Mouse (Mus musculus) bone marrow, adult 2 months (tissue): ENCODE measurements around the gene Vps8. TPM values are rescaled to one million over a fixed set of nuclear protein-coding genes. Genes with fewer than 3 reads are reported as not detected.

Experiments used
- H3K27ac ChIP-seq: fragments of 200-500 bp; 2 replicates; pipeline ENCODE4 v1.5.1; 2012; ENCODE audit warnings: low read depth, mild to moderate bottlenecking, control low read depth, inconsistent platforms, low read length; ENCODE audit not compliant: control insufficient read depth, poor library complexity, insufficient read depth
- H3K4me1 ChIP-seq: fragments of 200-500 bp; 2 replicates; pipeline ENCODE4 v1.6.1; 2011; ENCODE audit warnings: low read length; ENCODE audit not compliant: control insufficient read depth, insufficient read depth
- H3K4me3 ChIP-seq: fragments of 200-500 bp; replicated peaks from 2 replicates; pipeline ENCODE3; 2011; ENCODE audit warnings: mild to moderate bottlenecking, low read depth, low read length, control low read depth; ENCODE audit not compliant: control insufficient read depth
- CTCF ChIP-seq: fragments of 200-500 bp; IDR thresholded peaks from 2 replicates; pipeline ENCODE4 v1.5.1; 2011; ENCODE audit warnings: low read length, control low read depth; ENCODE audit not compliant: control insufficient read depth, insufficient read depth
- POLR2A ChIP-seq: fragments of 200-500 bp; IDR thresholded peaks from 2 replicates; pipeline ENCODE4 v1.6.1; 2011; ENCODE audit warnings: low read depth, mild to moderate bottlenecking, control low read depth, low read length, borderline replicate concordance; ENCODE audit not compliant: control insufficient read depth
- WGBS: fragments of 180-500 bp; shearing (Covaris S2); methylation state at CpG from one replicate; pipeline ENCODE4 v1.1.7; 2018; 5-methylcytosine and 5-hydroxymethylcytosine counted together
- polyA plus RNA-seq: library from polyadenylated mRNA; stranded (reverse); fragments of >200 nt; gene quantifications from 2 replicates; pipeline ENCODE4 v1.2.4, GENCODE M21; 2011; ENCODE audit warnings: low replicate concordance; ENCODE audit not compliant: missing spikeins, insufficient read depth, insufficient read length

The Vps8 gene
- polyA plus RNA-seq, 1 experiment: 14.1 TPM

- no peak for TF ChIP-seq CTCF
- TF ChIP-seq POLR2A: no peak
- WGBS: 33% methylated on average over 4 of the region's 4 CpGs
- no peak overlapping the region for H3K27ac ChIP-seq
- H3K4me1 ChIP-seq: no peaks in the 10 kb centered on the region; the same call in none of the 2 replicates
- no peak overlapping the region for H3K4me3 ChIP-seq
Measured at GRCm38 (mm10) chr16:21399942-21400341, 23.0 kb upstream of the Vps8 start.

GRCm38 (mm10) chr16:21402068-21402467, 20.9 kb upstream of the Vps8 start:
- TF ChIP-seq CTCF: no peak
- no peak for TF ChIP-seq POLR2A
- H3K4me1 ChIP-seq: no peaks in the 10 kb centered on the region; the same call in none of the 2 replicates
- WGBS: 87% methylated on average over 17 of the region's 17 CpGs
- H3K27ac ChIP-seq: no peak overlapping the region
- H3K4me3 ChIP-seq: no peak overlapping the region

GRCm38 (mm10) chr16:21403402-21403801, 19.5 kb upstream of the Vps8 start:
- 30% methylated on average over 2 of the region's 2 CpGs for WGBS
- no peaks in the 10 kb centered on the region; the same call in none of the 2 replicates for H3K4me1 ChIP-seq
- TF ChIP-seq POLR2A: no peak
- TF ChIP-seq CTCF: no peak
- H3K27ac ChIP-seq: no peak overlapping the region
- H3K4me3 ChIP-seq: no peak overlapping the region

- no peak overlapping the region for H3K4me3 ChIP-seq
- no peaks in the 10 kb centered on the region; the same call in none of the 2 replicates for H3K4me1 ChIP-seq
- 74% methylated on average over 5 of the region's 5 CpGs for WGBS
- TF ChIP-seq POLR2A: no peak
- TF ChIP-seq CTCF: no peak
- no peak overlapping the region for H3K27ac ChIP-seq
Measured at GRCm38 (mm10) chr16:21404631-21405030, 18.3 kb upstream of the Vps8 start.

- Histone ChIP-seq H3K4me3 (no peak overlapping the region), H3K27ac (no peak overlapping the region), H3K4me1 (no peaks in the 10 kb centered on the region; the same call in 1 of the 2 replicates)
- TF ChIP-seq POLR2A: no peak
- 84% methylated on average over 6 of the region's 6 CpGs for WGBS
Measured at GRCm38 (mm10) chr16:21405224-21405969, 17.5 kb upstream of the Vps8 start.

- H3K27ac ChIP-seq: no peak overlapping the region
- no peaks in the 10 kb centered on the region; the same call in 1 of the 2 replicates for H3K4me1 ChIP-seq
- no peak for TF ChIP-seq CTCF
- TF ChIP-seq POLR2A: no peak
- H3K4me3 ChIP-seq: no peak overlapping the region
- WGBS: 77% methylated on average over 6 of the region's 6 CpGs
Measured at GRCm38 (mm10) chr16:21406136-21406535, 16.8 kb upstream of the Vps8 start.

GRCm38 (mm10) chr16:21411779-21412178, 11.1 kb upstream of the Vps8 start:
- no peak for TF ChIP-seq POLR2A
- no peak overlapping the region for H3K27ac ChIP-seq
- H3K4me3 ChIP-seq: no peak overlapping the region
- no peaks in the 10 kb centered on the region for H3K4me1 ChIP-seq

- Histone ChIP-seq H3K4me1 (no peaks in the 10 kb centered on the region), H3K4me3 (no peak overlapping the region), H3K27ac (no peak overlapping the region)
- peak; percentile 100 for TF ChIP-seq CTCF
- TF ChIP-seq POLR2A: no peak
- 22% methylated on average over 8 of the region's 8 CpGs for WGBS
Measured at GRCm38 (mm10) chr16:21412593-21413047, 10.3 kb upstream of the Vps8 start.
